Mouse (Mus musculus): ENCODE results near the gene Spata17. TPM values are rescaled to one million over a fixed set of nuclear protein-coding genes. Genes with fewer than 3 reads are reported as not detected.

The Spata17 gene
- polyA plus RNA-seq, 2 experiments, result 0.19 TPM

DNA sequence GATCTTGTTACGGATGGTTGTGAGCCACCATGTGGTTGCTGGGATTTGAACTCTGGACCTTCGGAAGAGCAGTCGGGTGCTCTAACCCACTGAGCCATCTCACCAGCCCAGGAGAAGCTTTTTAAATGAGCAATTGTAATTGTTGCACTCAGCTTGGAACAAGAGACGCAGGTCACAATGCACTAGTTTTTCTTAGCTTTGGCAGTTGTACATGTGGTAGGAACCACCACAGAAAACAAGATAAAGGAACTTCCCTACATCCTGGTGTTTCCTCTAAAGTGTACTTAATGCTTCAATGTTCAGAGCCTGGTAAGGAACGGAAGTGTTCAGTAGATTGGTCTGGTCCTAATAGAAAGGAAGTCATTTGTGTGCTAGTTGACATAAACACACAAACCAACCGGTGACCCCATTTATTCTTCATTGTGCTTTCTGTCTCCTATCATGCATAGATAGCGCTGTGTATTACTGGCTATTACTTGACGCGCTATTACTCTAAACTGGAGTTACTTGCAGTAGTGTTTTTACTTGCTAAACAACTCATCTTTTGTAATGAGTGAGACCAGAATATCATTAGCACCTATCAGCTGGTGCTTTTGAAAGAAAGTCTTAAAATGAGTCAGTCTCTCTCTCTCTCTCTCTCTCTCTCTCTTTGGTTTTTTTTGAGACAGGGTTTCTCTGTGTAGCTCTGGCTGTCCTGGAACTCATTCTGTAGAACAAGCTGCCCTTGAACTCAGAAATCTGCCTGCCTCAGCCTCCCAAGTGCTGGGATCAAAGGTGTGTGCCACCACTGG lies 1.6 kb upstream of the Spata17 start:
- H3K36me3 ChIP-seq (ENCODE audit: control insufficient read depth, insufficient read depth, low read length), result no peaks in the 10 kb centered on the region
- no peaks in the 10 kb centered on the region for H3K4me1 ChIP-seq (ENCODE audit: control insufficient read depth, insufficient read depth, low read length)
- ATAC-seq (ENCODE audit: low FRiP score, low read depth) (no peak), DNase-seq (ENCODE audit: low spot score) (no peak)
- no peak overlapping the region for H3K27ac ChIP-seq (replicated peaks; ENCODE audit: low read depth, low read length)
- no peak overlapping the region for H3K9ac ChIP-seq (ENCODE audit: low read depth, low read length, severe bottlenecking)
- no peak for TF ChIP-seq POLR2A (IDR thresholded peaks at IDR 0.05; ENCODE audit: borderline replicate concordance, extremely low read depth, insufficient read depth, insufficient read length)
- 94% methylated on average over 9 of the region's 9 CpGs for WGBS
- H3K27me3 ChIP-seq (ENCODE audit: control insufficient read depth, insufficient read depth, low read length), result no peaks in the 10 kb centered on the region
- H3K4me2 ChIP-seq (replicated peaks; ENCODE audit: low read depth, low read length, severe bottlenecking), result no peak overlapping the region
- H3K9me3 ChIP-seq (ENCODE audit: control insufficient read depth, low read length), result no peaks in the 10 kb centered on the region
- H3K4me3 ChIP-seq (replicated peaks; ENCODE audit: low read length), result no peak overlapping the region

DNA sequence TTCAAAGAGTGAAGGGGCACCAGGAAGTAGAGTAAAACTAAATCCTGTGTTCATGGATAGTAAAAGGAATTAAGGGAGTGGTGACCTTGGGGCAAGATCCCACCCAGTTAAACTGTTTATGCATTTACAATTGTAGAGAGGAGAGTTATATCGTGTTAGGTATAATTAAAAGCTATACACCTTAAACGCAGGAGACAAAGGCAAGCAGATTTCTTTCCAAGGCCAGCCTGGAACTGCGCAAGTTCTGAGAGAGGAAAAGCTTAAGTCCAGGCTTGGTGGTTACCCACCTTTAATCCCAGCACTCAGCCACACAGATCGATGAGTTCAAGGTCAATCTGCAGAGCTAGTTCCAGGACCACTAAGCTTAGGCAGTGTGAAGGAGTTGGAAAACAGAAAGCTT lies 4.5 kb downstream of the Spata17 start:
- no peaks in the 10 kb centered on the region for H3K9me3 ChIP-seq (ENCODE audit: control insufficient read depth, low read length)
- H3K27ac ChIP-seq (replicated peaks; ENCODE audit: low read depth, low read length), result no peak overlapping the region
- TF ChIP-seq POLR2A (IDR thresholded peaks at IDR 0.05; ENCODE audit: borderline replicate concordance, extremely low read depth, insufficient read depth, insufficient read length), result no peak
- WGBS, result 76% methylated on average over 4 of the region's 4 CpGs
- no peaks in the 10 kb centered on the region for H3K4me1 ChIP-seq (ENCODE audit: control insufficient read depth, insufficient read depth, low read length)
- ATAC-seq (ENCODE audit: low FRiP score, low read depth), result no peak
- no peaks in the 10 kb centered on the region for H3K36me3 ChIP-seq (ENCODE audit: control insufficient read depth, insufficient read depth, low read length)
- H3K9ac ChIP-seq (ENCODE audit: low read depth, low read length, severe bottlenecking), result no peak overlapping the region
- no peak overlapping the region for H3K4me2 ChIP-seq (replicated peaks; ENCODE audit: low read depth, low read length, severe bottlenecking)
- no peak overlapping the region for H3K4me3 ChIP-seq (replicated peaks; ENCODE audit: low read length)
- H3K27me3 ChIP-seq (ENCODE audit: control insufficient read depth, insufficient read depth, low read length), result no peaks in the 10 kb centered on the region
- DNase-seq (ENCODE audit: low spot score), result no peak

DNA sequence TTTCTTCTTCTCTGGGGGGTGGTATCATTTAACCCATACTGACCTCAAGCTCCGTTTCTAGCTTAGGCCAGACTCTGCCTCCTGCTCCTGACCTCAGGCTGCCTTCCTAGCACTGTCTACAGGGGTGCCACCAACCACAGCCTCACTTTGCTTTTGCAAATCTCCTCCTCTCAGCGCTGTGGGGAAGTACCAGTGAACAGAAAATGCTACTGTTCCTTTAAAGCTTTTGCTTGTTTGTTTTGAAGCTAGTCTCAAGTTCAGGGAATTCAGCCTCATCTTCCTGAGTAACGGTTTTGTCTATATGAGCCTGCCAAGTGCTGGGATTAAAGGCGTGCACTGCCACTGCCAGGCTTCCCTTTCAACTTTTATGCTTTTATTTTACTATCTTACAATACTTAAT lies 5.8 kb downstream of the Spata17 start:
- no peak for ATAC-seq (ENCODE audit: low FRiP score, low read depth)
- no peak for TF ChIP-seq POLR2A (IDR thresholded peaks at IDR 0.05; ENCODE audit: borderline replicate concordance, extremely low read depth, insufficient read depth, insufficient read length)

DNA sequence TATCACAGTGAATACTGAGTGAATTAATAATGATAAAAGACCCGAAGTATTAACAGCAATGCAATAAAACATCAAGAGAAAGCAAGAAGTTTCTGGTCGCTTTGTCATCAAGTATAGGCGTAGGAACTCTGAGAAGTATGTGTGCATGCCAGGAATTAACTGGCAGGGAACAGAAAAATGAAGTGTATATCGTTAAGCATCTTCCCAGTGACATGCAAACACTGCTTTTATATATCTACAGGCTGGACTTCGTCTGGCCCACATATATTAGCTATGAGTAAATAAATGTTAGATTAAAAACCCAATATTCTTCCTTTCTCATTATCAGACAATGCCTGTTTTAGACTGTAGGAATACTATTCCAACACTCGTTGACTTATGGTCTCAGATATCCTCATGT lies 9.8 kb downstream of the Spata17 start:
- H3K4me2 ChIP-seq (replicated peaks; ENCODE audit: low read depth, low read length, severe bottlenecking), result no peak overlapping the region
- no peak overlapping the region for H3K9ac ChIP-seq (ENCODE audit: low read depth, low read length, severe bottlenecking)
- no peaks in the 10 kb centered on the region for H3K36me3 ChIP-seq (ENCODE audit: control insufficient read depth, insufficient read depth, low read length)
- DNase-seq (ENCODE audit: low spot score) (no peak), ATAC-seq (ENCODE audit: low FRiP score, low read depth) (no peak)
- H3K27ac ChIP-seq (replicated peaks; ENCODE audit: low read depth, low read length), result no peak overlapping the region
- H3K4me1 ChIP-seq (ENCODE audit: control insufficient read depth, insufficient read depth, low read length), result no peaks in the 10 kb centered on the region
- WGBS, result 60% methylated on average over 6 of the region's 6 CpGs
- H3K27me3 ChIP-seq (ENCODE audit: control insufficient read depth, insufficient read depth, low read length), result no peaks in the 10 kb centered on the region
- no peaks in the 10 kb centered on the region for H3K9me3 ChIP-seq (ENCODE audit: control insufficient read depth, low read length)
- no peak overlapping the region for H3K4me3 ChIP-seq (replicated peaks; ENCODE audit: low read length)
- TF ChIP-seq POLR2A (IDR thresholded peaks at IDR 0.05; ENCODE audit: borderline replicate concordance, extremely low read depth, insufficient read depth, insufficient read length), result no peak

More for the DNA sequence above, 5.8 kb downstream of the Spata17 start:
- Histone ChIP-seq H3K4me1 (ENCODE audit: control insufficient read depth, insufficient read depth, low read length) (no peaks in the 10 kb centered on the region), H3K4me2 (replicated peaks; ENCODE audit: low read depth, low read length, severe bottlenecking) (no peak overlapping the region), H3K27me3 (ENCODE audit: control insufficient read depth, insufficient read depth, low read length) (no peaks in the 10 kb centered on the region), H3K9me3 (ENCODE audit: control insufficient read depth, low read length) (no peaks in the 10 kb centered on the region), H3K36me3 (ENCODE audit: control insufficient read depth, insufficient read depth, low read length) (no peaks in the 10 kb centered on the region), H3K9ac (ENCODE audit: low read depth, low read length, severe bottlenecking) (no peak overlapping the region), H3K27ac (replicated peaks; ENCODE audit: low read depth, low read length) (no peak overlapping the region), H3K4me3 (replicated peaks; ENCODE audit: low read length) (no peak overlapping the region)
- 47% methylated on average over 4 of the region's 4 CpGs for WGBS
- DNase-seq (ENCODE audit: low spot score), result no peak

DNA sequence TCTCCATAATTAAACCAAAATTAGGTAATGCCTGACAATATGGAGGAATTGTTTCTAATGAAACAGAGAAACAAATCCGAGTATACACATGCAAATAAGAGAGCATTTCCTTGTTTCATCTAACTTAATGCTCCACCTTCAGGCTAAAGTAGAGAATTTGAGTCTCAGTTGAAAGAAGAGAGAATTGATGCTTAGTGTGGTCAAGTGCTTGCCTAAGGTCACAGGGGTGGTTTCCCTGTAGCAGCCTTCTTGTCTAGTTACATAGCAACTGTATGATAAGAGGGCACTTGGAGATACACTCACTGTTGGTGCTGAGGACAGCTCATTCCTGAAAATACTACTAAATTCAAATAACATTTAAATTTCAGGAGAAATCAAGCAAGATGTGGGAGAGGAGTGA lies 36.7 kb downstream of the Spata17 start:
- H3K36me3 ChIP-seq (ENCODE audit: control insufficient read depth, insufficient read depth, low read length), result no peaks in the 10 kb centered on the region
- no peak overlapping the region for H3K9ac ChIP-seq (ENCODE audit: low read depth, low read length, severe bottlenecking)
- H3K4me1 ChIP-seq (ENCODE audit: control insufficient read depth, insufficient read depth, low read length), result no peaks in the 10 kb centered on the region
- no peak for ATAC-seq (ENCODE audit: low FRiP score, low read depth)
- no peak for DNase-seq (ENCODE audit: low spot score)
- no peak overlapping the region for H3K27ac ChIP-seq (replicated peaks; ENCODE audit: low read depth, low read length)
- H3K4me2 ChIP-seq (replicated peaks; ENCODE audit: low read depth, low read length, severe bottlenecking), result no peak overlapping the region
- 84% methylated on average over 1 of the region's 1 CpGs for WGBS
- no peak for TF ChIP-seq POLR2A (IDR thresholded peaks at IDR 0.05; ENCODE audit: borderline replicate concordance, extremely low read depth, insufficient read depth, insufficient read length)
- H3K9me3 ChIP-seq (ENCODE audit: control insufficient read depth, low read length), result no peaks in the 10 kb centered on the region
- H3K27me3 ChIP-seq (ENCODE audit: control insufficient read depth, insufficient read depth, low read length), result no peaks in the 10 kb centered on the region
- H3K4me3 ChIP-seq (replicated peaks; ENCODE audit: low read length), result no peak overlapping the region

Data from limb, embryonic 14.5 days (tissue).